In genomic region chr17:48027019-48027418, GRCm38 (mm10) we compare ENCODE assay signal across 23 mouse cellular contexts. TPM values are rescaled to one million over a fixed set of nuclear protein-coding genes. Genes with fewer than 3 reads are reported as not detected.
DNase-seq lines count a peak whose midpoint lies in the region; ATAC-seq and TF ChIP-seq lines count a peak whose summit lies in the region.
"Had no signal": no experiment of that assay in that cellular context is flagged by ENCODE, and none has a peak within 500 bp of the region (broad histone marks: within the 10 kb centered on the region; RNA-seq: fewer than 3 reads in every experiment).

No protein-coding gene starts in this region.

- ATAC-seq in granulocyte monocyte progenitor cell, adult 5-6 weeks (replicated peaks; ENCODE audit: poor library complexity, severe bottlenecking) = no peak
- ATAC-seq in forebrain, postnatal 0 days = no peak
- ATAC-seq: midbrain, embryonic 15.5 days had no signal

- in situ Hi-C loops in CH12.LX (cut with MboI; ENCODE audit: low pct_ligation_motif_present, low pct_unique_long_range_greater_than_20kb, low sequenced_read_pairs) = no loop called here
- in situ Hi-C loops in ES-E14 (cut with MboI; ENCODE audit: low sequenced_read_pairs in 2 of 2, unreplicated experiment in 2 of 2) = no loop called here

- no peaks in the 10 kb centered on the region for H3K36me3 ChIP-seq in heart, embryonic 10.5 days
- H3K36me3 ChIP-seq in CH12.LX (replicated peaks in 1 of 2; ENCODE audit: control insufficient read depth in 1 of 2, insufficient read depth in 1 of 2, low read length in 1 of 2) = no peaks in the 10 kb centered on the region
- no peaks in the 10 kb centered on the region for H3K36me3 ChIP-seq in ES-E14 (ENCODE audit: control insufficient read depth, insufficient read depth, low read length, poor library complexity, severe bottlenecking)
- no peaks in the 10 kb centered on the region for H3K36me3 ChIP-seq in forebrain, postnatal 0 days (ENCODE audit: insufficient read depth)
- H3K36me3 ChIP-seq: embryonic facial prominence, embryonic 12.5 days; limb, embryonic 12.5 days; midbrain, embryonic 15.5 days had no signal

- H3K79me2 ChIP-seq in CH12.LX (replicated peaks; ENCODE audit: control insufficient read depth, extremely low read depth, insufficient read depth, poor library complexity, severe bottlenecking) = no peaks in the 10 kb centered on the region

- no peak for TF ChIP-seq RAD21 in CH12.LX (IDR thresholded peaks at IDR 0.05; ENCODE audit: low read depth, low read length)

- intact Hi-C loops in heart, postnatal 36 days (cut with DNase I) = no loop called here

- H3K4me1 ChIP-seq in heart, embryonic 10.5 days = peaks cover 73% of the 10 kb centered on the region
- no peaks in the 10 kb centered on the region for H3K4me1 ChIP-seq in CH12.LX (ENCODE audit: control insufficient read depth in 1 of 2, insufficient read depth in 2 of 2)
- H3K4me1 ChIP-seq in ES-E14 (ENCODE audit: control insufficient read depth in 2 of 2, insufficient read depth in 2 of 2, low read length in 2 of 2, poor library complexity in 1 of 2) = peaks cover 4 to 18% of the 10 kb centered on the region in 2 experiments; a peak in 3 of 4 replicates
- H3K4me1 ChIP-seq in forebrain, postnatal 0 days (ENCODE audit: insufficient read depth) = peaks cover 22% of the 10 kb centered on the region; the same call in 1 of the 2 replicates
- H3K4me1 ChIP-seq: megakaryocyte, embryonic 14.5 days had no signal

- 0 out of 2 replicates have a peak overlapping the region, but pooled peaks have one; percentile 36 for H3K27ac ChIP-seq in heart, embryonic 10.5 days
- no peak overlapping the region for H3K27ac ChIP-seq in layer of hippocampus, adult 2 months
- H3K27ac ChIP-seq in CH12.LX (ENCODE audit: insufficient read depth, low read depth) = no peak overlapping the region
- no peak overlapping the region for H3K27ac ChIP-seq in ES-E14 (ENCODE audit: insufficient read depth, low read depth, low read length, poor library complexity, severe bottlenecking)
- no peak overlapping the region for H3K27ac ChIP-seq in forebrain, postnatal 0 days (ENCODE audit: low read depth, low read length)
- H3K27ac ChIP-seq: limb, embryonic 12.5 days; midbrain, embryonic 15.5 days had no signal

- H3K4me3 ChIP-seq in heart, embryonic 10.5 days = no peak overlapping the region
- H3K4me3 ChIP-seq in layer of hippocampus, adult 2 months = no peak overlapping the region
- no peak overlapping the region for H3K4me3 ChIP-seq in CH12.LX (replicated peaks in 1 of 3; ENCODE audit: low read depth in 2 of 3, low read length in 2 of 3, poor library complexity in 1 of 3)
- no peak overlapping the region for H3K4me3 ChIP-seq in ES-E14 (ENCODE audit: insufficient read depth in 1 of 2, low read depth in 1 of 2, low read length in 2 of 2, poor library complexity in 1 of 2, severe bottlenecking in 1 of 2)
- H3K4me3 ChIP-seq in forebrain, postnatal 0 days (ENCODE audit: low read depth, low read length) = no peak overlapping the region
- H3K4me3 ChIP-seq: embryonic facial prominence, embryonic 12.5 days; limb, embryonic 12.5 days; megakaryocyte, embryonic 14.5 days; midbrain, embryonic 15.5 days had no signal

- 0 out of 2 replicates have a peak, but pooled peaks cover 5% of the 10 kb centered on the region for H3K27me3 ChIP-seq in heart, embryonic 10.5 days (ENCODE audit: insufficient read depth, poor library complexity, severe bottlenecking)
- peaks cover 7% of the 10 kb centered on the region for H3K27me3 ChIP-seq in CH12.LX (replicated peaks)
- H3K27me3 ChIP-seq in forebrain, postnatal 0 days (ENCODE audit: insufficient read depth, low read length) = no peaks in the 10 kb centered on the region
- H3K27me3 ChIP-seq: embryonic facial prominence, embryonic 12.5 days had no signal

- no peak for TF ChIP-seq POLR2A in CH12.LX (IDR thresholded peaks at IDR 0.05; ENCODE audit: low read depth, low read length)

- WGBS in heart, embryonic 10.5 days = 93% methylated on average over 5 of the region's 5 CpGs
- 96% methylated on average over 5 of the region's 5 CpGs for WGBS in forebrain, postnatal 0 days

- no peak overlapping the region for H3K4me2 ChIP-seq in CH12.LX (ENCODE audit: insufficient read depth, low read depth, poor library complexity, severe bottlenecking)
- no peak overlapping the region for H3K4me2 ChIP-seq in forebrain, postnatal 0 days (ENCODE audit: low read depth)
- H3K4me2 ChIP-seq: embryonic facial prominence, embryonic 12.5 days; limb, embryonic 12.5 days; midbrain, embryonic 15.5 days had no signal

- H3K9me3 ChIP-seq in heart, embryonic 10.5 days = no peaks in the 10 kb centered on the region
- H3K9me3 ChIP-seq in CH12.LX (replicated peaks; ENCODE audit: low read length) (peaks cover 4% of the 10 kb centered on the region), ES-E14 (ENCODE audit: control insufficient read depth, insufficient read depth, low read depth, low read length) (no peaks in the 10 kb centered on the region)
- H3K9me3 ChIP-seq in forebrain, postnatal 0 days (ENCODE audit: low read length) = no peaks in the 10 kb centered on the region
- H3K9me3 ChIP-seq: embryonic facial prominence, embryonic 12.5 days; midbrain, embryonic 15.5 days had no signal

- no peak overlapping the region for H3K9ac ChIP-seq in CH12.LX (ENCODE audit: insufficient read depth, low read depth)
- H3K9ac ChIP-seq in ES-E14 (ENCODE audit: insufficient read depth, low read depth, low read length, poor library complexity, severe bottlenecking) = no peak overlapping the region
- H3K9ac ChIP-seq in forebrain, postnatal 0 days = no peak overlapping the region
- H3K9ac ChIP-seq: embryonic facial prominence, embryonic 12.5 days; limb, embryonic 12.5 days; midbrain, embryonic 15.5 days had no signal

- peak; percentile 32; the same call in 1 of the 2 replicates for TF ChIP-seq CTCF in layer of hippocampus, adult 2 months (conservative IDR thresholded peaks at IDR 0.05)
- TF ChIP-seq CTCF in CH12.LX (conservative IDR thresholded peaks at IDR 0.05 in 1 of 2, IDR thresholded peaks at IDR 0.05 in 1 of 2; ENCODE audit: low read depth in 2 of 2, low read length in 2 of 2) = 0 out of 4 replicates have a peak, but pooled peaks of 1 of the 2 experiments have one; percentile 27
- no peak; the same call in 1 of the 2 replicates for TF ChIP-seq CTCF in forebrain, postnatal 0 days (IDR thresholded peaks at IDR 0.05; ENCODE audit: low read depth)

- dilution Hi-C loops in CH12.LX (cut with MboI; ENCODE audit: extremely low pct_ligation_motif_present, extremely low pct_unique_long_range_greater_than_20kb, low sequenced_read_pairs) = no loop called here

- no peak for TF ChIP-seq EP300 in CH12.LX (IDR thresholded peaks at IDR 0.05; ENCODE audit: low read length)

- DNase-seq in heart, embryonic 10.5 days (ENCODE audit: low spot score) = no peak
- DNase-seq in heart, postnatal 36 days = no peak
- DNase-seq in layer of hippocampus, adult 2 months (ENCODE audit: low spot score in 2 of 2) = no peak
- DNase-seq in layer of hippocampus, adult 9-10 months (ENCODE audit: low spot score) = no peak
- DNase-seq in CH12.LX (ENCODE audit: extremely low read depth) (no peak), ES-E14 (ENCODE audit: low read depth, low spot score) (no peak)
- DNase-seq in forebrain, postnatal 0 days = no peak
- DNase-seq: B cell, adult 2 months; cerebellum, adult 8-10 months; kidney, postnatal 14 days; layer of hippocampus, adult 9-11 months; thymus, adult 2 months had no signal

TF ChIP-seq in CH12.LX, 34 proteins besides CTCF, POLR2A, EP300 and RAD21:
- TF ChIP-seq ETS1 (conservative IDR thresholded peaks at IDR 0.05; ENCODE audit: low read depth, low read length) = no peak
- peak; percentile 16; the same call in 1 of the 2 replicates for TF ChIP-seq SMC3 (IDR thresholded peaks at IDR 0.05; ENCODE audit: low read depth, low read length)

TF ChIP-seq in ES-E14, 5 proteins besides CTCF, POLR2A, EP300 and RAD21:
- TF ChIP-seq HCFC1 (IDR thresholded peaks at IDR 0.05; ENCODE audit: borderline replicate concordance, insufficient read depth, low read length) (no peak), ZNF384 (IDR thresholded peaks at IDR 0.05; ENCODE audit: low read depth, low read length) (no peak), CHD2 (IDR thresholded peaks at IDR 0.05; ENCODE audit: low read depth, low read length) (no peak), MAFK (IDR thresholded peaks at IDR 0.05; ENCODE audit: insufficient read depth, low read depth, low read length) (no peak), ZC3H11A (IDR thresholded peaks at IDR 0.05; ENCODE audit: borderline replicate concordance, low read depth, low read length) (0 out of 2 replicates have a peak, but pooled peaks have one; percentile 30)

RNA-seq across cellular contexts. Expression of gene 1700122O11Rik, which starts 11.1 kb away (rescaled TPM):
- not detected in 2 replicates for polyA plus RNA-seq in heart, embryonic 10.5 days (2016; fragmentation: Nextera tagmentation; extraction: Ambion mirVana)
- total RNA-seq in heart, postnatal 36 days (2021) = not detected
- total RNA-seq in layer of hippocampus, adult 2 months (2021) = not detected
- total RNA-seq in CH12.LX (2012; rRNA removed) (not detected in 2 replicates), CH12.LX (2014; rRNA removed) (not detected in 2 replicates), ES-E14 (2012; rRNA removed) (not detected in 2 replicates)
- polyA plus RNA-seq in CH12.LX (2012; ENCODE audit: insufficient read length, low read depth) = not detected in 2 replicates
- not detected in 2 replicates for total RNA-seq in granulocyte monocyte progenitor cell, adult 5-6 weeks (2014; fragmentation: Nextera tagmentation)
- not detected in 2 replicates for total RNA-seq in granulocyte monocyte progenitor cell, adult 5-6 weeks (2017)
- total RNA-seq in forebrain, postnatal 0 days (2014; rRNA removed) = not detected in 2 replicates
- not detected in 2 replicates for polyA plus RNA-seq in forebrain, postnatal 0 days (2015; fragmentation: Nextera tagmentation; extraction: Ambion mirVana)
- total RNA-seq: adrenal gland, postnatal 10 days; common myeloid progenitor, adult 5-6 weeks; gastrocnemius, adult 8-10 months had no signal
- polyA plus RNA-seq: embryonic facial prominence, embryonic 12.5 days; hindbrain, embryonic 11.5 days; intestine, embryonic 14.5 days; limb, embryonic 12.5 days; liver, embryonic 16.5 days; midbrain, embryonic 15.5 days; thymus, adult 2 months had no signal
